Mouse (Mus musculus): ENCODE data around the gene Slc9a2.
A peak's percentile ranks its signal among the peaks of the same experiment; 100 is the strongest.
"Not testable (repeated sequence)": the region's sequence is repeated elsewhere in the genome, so short reads cannot be mapped to it uniquely, and the experiment has no call there.

Gene Slc9a2

GRCm38 (mm10) chr1:40680067-40680867 lies at the start of gene Slc9a2:
TSS of gene Slc9a2 (plus strand) at chr1:40680574.
- peak; percentile 84 for DNase-seq (ENCODE audit: low read depth, low spot score)

GRCm38 (mm10) chr1:40632407-40633062 lies 47.8 kb upstream of the Slc9a2 start:
- peak; percentile 7 for DNase-seq (ENCODE audit: low read depth, low spot score)

- DNase-seq (ENCODE audit: low read depth, low spot score): no peak
Observed at GRCm38 (mm10) chr1:40634608-40635007, 45.8 kb upstream of the Slc9a2 start.

GRCm38 (mm10) chr1:40648234-40648633 lies 32.1 kb upstream of the Slc9a2 start:
- no peak for DNase-seq (ENCODE audit: low read depth, low spot score)

GRCm38 (mm10) chr1:40650803-40651497 lies 29.4 kb upstream of the Slc9a2 start:
- DNase-seq (ENCODE audit: low read depth, low spot score): no peak

GRCm38 (mm10) chr1:40657035-40657434 lies 23.3 kb upstream of the Slc9a2 start:
- no peak for DNase-seq (ENCODE audit: low read depth, low spot score)

GRCm38 (mm10) chr1:40657978-40658496 lies 22.3 kb upstream of the Slc9a2 start:
- DNase-seq (ENCODE audit: low read depth, low spot score): peak; percentile 67

GRCm38 (mm10) chr1:40659017-40659416 lies 21.4 kb upstream of the Slc9a2 start:
- no peak for DNase-seq (ENCODE audit: low read depth, low spot score)

GRCm38 (mm10) chr1:40659496-40659895 lies 20.9 kb upstream of the Slc9a2 start:
- no peak for DNase-seq (ENCODE audit: low read depth, low spot score)

GRCm38 (mm10) chr1:40660838-40661237 lies 19.5 kb upstream of the Slc9a2 start:
- no peak for DNase-seq (ENCODE audit: low read depth, low spot score)

GRCm38 (mm10) chr1:40665401-40666370 lies 14.7 kb upstream of the Slc9a2 start:
- DNase-seq (ENCODE audit: low read depth, low spot score): peak; percentile 60

- not testable (repeated sequence) for DNase-seq (ENCODE audit: low read depth, low spot score)
Observed at GRCm38 (mm10) chr1:40667442-40667841, 12.9 kb upstream of the Slc9a2 start.

- DNase-seq (ENCODE audit: low read depth, low spot score): no peak
Observed at GRCm38 (mm10) chr1:40670025-40670424, 10.3 kb upstream of the Slc9a2 start.

GRCm38 (mm10) chr1:40671490-40671889 lies 8.9 kb upstream of the Slc9a2 start:
- DNase-seq (ENCODE audit: low read depth, low spot score): peak; percentile 22

- peak; percentile 68 for DNase-seq (ENCODE audit: low read depth, low spot score)
Observed at GRCm38 (mm10) chr1:40677306-40677705, 3.1 kb upstream of the Slc9a2 start.

GRCm38 (mm10) chr1:40680868-40681698 lies 709 bp downstream of the Slc9a2 start:
- DNase-seq (ENCODE audit: low read depth, low spot score): peak; percentile 40

GRCm38 (mm10) chr1:40681699-40682510 lies 1.5 kb downstream of the Slc9a2 start:
- DNase-seq (ENCODE audit: low read depth, low spot score): peak; percentile 20

GRCm38 (mm10) chr1:40694296-40694695 lies 13.9 kb downstream of the Slc9a2 start:
- DNase-seq (ENCODE audit: low read depth, low spot score): no peak

- no peak for DNase-seq (ENCODE audit: low read depth, low spot score)
Observed at GRCm38 (mm10) chr1:40696436-40696835, 16.1 kb downstream of the Slc9a2 start.
